Mouse (Mus musculus): ENCODE results near the gene Cox17. TPM values are rescaled to one million over a fixed set of nuclear protein-coding genes. Genes with fewer than 3 reads are reported as not detected.
A peak's percentile ranks its signal among the peaks of the same experiment; 100 is the strongest.

Cox17 gene
- polyA plus RNA-seq, 1 experiment: not detected

DNA sequence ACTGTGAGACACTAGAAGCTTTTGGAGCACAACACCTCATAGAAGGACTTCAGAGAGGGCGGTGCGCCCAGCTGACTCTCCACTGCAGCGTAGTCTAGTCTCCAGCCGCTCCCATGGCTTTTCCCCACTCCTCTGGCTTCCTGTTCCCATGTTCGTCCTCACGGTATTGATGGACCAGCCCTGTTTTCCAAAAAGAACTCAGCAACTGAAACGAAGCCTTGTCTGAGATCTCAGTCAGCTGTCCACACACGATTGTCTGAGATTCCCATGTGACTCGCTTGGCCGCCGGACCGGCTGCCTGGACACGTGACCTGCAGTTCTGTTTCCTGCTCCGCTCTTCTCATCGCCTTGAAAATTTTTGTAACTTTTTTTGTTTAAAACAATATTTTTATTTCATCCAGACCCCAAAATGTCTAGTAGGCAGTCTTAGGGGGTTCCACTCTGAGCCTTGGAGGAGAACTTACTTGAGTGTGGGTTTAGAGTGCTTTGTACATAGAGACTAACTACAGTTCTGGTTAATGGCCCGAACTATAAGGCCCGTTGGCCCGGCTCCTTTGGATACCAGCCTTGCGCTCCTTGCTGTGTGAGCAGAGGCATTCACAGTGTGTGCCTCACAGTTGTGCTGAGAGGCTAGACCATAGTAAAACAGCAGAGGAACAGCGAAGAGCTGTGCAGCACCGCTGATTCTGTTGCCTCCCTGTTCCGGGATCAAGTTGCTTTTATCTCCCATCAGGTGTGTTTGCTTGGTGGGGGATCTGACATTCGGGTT lies 45.5 kb downstream of the Cox17 start:
- WGBS: 77% methylated on average over 23 of the region's 23 CpGs
- TF ChIP-seq POLR2A (IDR thresholded peaks at IDR 0.05; ENCODE audit: insufficient read depth, low read depth, low read length) (no peak), CTCF (IDR thresholded peaks at IDR 0.05; ENCODE audit: insufficient read depth, low read depth, low read length) (no peak)
- peaks cover 13% of the 10 kb centered on the region for H3K4me1 ChIP-seq (ENCODE audit: control insufficient read depth, insufficient read depth, low read length)
- no peak overlapping the region for H3K4me3 ChIP-seq (ENCODE audit: insufficient read depth, low read depth, low read length)
- H3K27ac ChIP-seq (ENCODE audit: insufficient read depth, low read depth, low read length): 0 out of 2 replicates have a peak overlapping the region, but pooled peaks have one; percentile 25

GRCm38 (mm10) chr16:38394191-38394618 lies 47.4 kb downstream of the Cox17 start:
- H3K4me1 ChIP-seq (ENCODE audit: control insufficient read depth, insufficient read depth, low read length): peaks cover 15% of the 10 kb centered on the region
- 84% methylated on average over 8 of the region's 8 CpGs for WGBS
- H3K4me3 ChIP-seq (ENCODE audit: insufficient read depth, low read depth, low read length): no peak overlapping the region
- TF ChIP-seq CTCF (IDR thresholded peaks at IDR 0.05; ENCODE audit: insufficient read depth, low read depth, low read length): no peak
- no peak for TF ChIP-seq POLR2A (IDR thresholded peaks at IDR 0.05; ENCODE audit: insufficient read depth, low read depth, low read length)
- H3K27ac ChIP-seq (ENCODE audit: insufficient read depth, low read depth, low read length): no peak overlapping the region

GRCm38 (mm10) chr16:38395060-38395730 lies 48.4 kb downstream of the Cox17 start:
- Histone ChIP-seq H3K4me3 (ENCODE audit: insufficient read depth, low read depth, low read length) (no peak overlapping the region), H3K27ac (ENCODE audit: insufficient read depth, low read depth, low read length) (no peak overlapping the region), H3K4me1 (ENCODE audit: control insufficient read depth, insufficient read depth, low read length) (peaks cover 22% of the 10 kb centered on the region)
- no peak for TF ChIP-seq POLR2A (IDR thresholded peaks at IDR 0.05; ENCODE audit: insufficient read depth, low read depth, low read length)
- no peak for TF ChIP-seq CTCF (IDR thresholded peaks at IDR 0.05; ENCODE audit: insufficient read depth, low read depth, low read length)
- 77% methylated on average over 6 of the region's 6 CpGs for WGBS

DNA sequence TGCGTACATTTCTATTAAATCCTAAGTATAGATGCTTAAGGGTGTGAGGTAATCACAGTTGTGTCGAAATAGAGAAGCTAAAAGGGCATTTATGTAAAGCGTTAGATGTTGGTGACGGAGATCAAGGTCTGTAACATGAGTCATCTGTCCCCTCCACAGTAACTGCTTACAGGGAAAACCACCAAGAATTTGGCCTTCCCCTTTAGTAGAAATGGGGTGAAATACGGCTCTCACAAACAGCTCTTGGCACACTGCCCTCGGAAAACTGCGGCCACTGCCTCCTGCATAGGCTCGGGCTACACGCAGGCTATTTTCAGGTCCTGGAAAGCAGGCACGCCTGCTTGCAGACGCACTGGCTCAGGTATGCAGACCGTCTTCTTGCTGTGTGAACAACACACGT lies 49.4 kb downstream of the Cox17 start:
- Histone ChIP-seq H3K4me1 (ENCODE audit: control insufficient read depth, insufficient read depth, low read length) (peaks cover 22% of the 10 kb centered on the region), H3K4me3 (ENCODE audit: insufficient read depth, low read depth, low read length) (no peak overlapping the region), H3K27ac (ENCODE audit: insufficient read depth, low read depth, low read length) (no peak overlapping the region)
- WGBS: 30% methylated on average over 13 of the region's 13 CpGs
- TF ChIP-seq POLR2A (IDR thresholded peaks at IDR 0.05; ENCODE audit: insufficient read depth, low read depth, low read length) (no peak), CTCF (IDR thresholded peaks at IDR 0.05; ENCODE audit: insufficient read depth, low read depth, low read length) (no peak)

DNA sequence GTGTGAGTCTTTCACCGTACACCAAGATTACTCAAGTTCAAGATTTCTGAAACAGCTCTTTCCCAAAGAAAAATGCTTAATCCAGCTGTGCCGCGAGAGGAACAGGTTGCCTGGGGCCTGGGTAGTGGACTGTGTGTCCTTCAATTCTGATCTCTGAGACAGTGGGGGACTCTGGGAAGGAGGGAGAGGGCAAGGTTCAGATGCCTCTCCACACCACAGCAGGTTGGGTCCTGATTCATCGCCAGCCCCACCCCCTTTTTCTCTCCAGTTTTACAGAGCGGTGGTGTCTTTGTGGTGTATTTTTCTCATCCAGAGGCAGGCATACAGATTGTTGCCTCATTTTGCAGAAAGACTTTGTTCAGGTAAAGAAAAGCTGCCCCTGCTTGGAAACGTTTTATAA lies 51.5 kb downstream of the Cox17 start:
- Histone ChIP-seq H3K27ac (ENCODE audit: insufficient read depth, low read depth, low read length) (no peak overlapping the region), H3K4me1 (ENCODE audit: control insufficient read depth, insufficient read depth, low read length) (peaks cover 14% of the 10 kb centered on the region), H3K4me3 (ENCODE audit: insufficient read depth, low read depth, low read length) (no peak overlapping the region)
- TF ChIP-seq POLR2A (IDR thresholded peaks at IDR 0.05; ENCODE audit: insufficient read depth, low read depth, low read length): no peak
- no peak for TF ChIP-seq CTCF (IDR thresholded peaks at IDR 0.05; ENCODE audit: insufficient read depth, low read depth, low read length)
- WGBS: 95% methylated on average over 6 of the region's 6 CpGs

DNA sequence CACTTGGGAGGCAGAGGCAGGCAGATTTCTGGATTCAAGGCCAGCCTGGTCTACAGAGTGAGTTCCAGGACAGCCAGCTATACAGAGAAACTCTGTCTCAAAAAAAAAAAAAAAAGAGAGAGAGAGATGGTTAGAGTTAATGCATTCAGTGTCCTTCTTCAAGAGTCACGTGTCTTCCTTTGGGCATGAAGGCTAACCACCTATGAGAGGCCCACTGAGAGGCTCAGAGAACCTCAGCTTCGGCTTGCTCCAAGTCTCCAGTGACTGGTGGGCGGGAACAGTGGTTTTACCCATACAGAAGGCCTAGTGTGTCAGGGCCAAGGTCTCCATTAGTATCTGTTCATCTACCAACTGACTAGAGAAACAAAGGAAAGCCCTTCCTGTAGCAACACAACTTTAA lies 52.3 kb downstream of the Cox17 start:
- Histone ChIP-seq H3K4me3 (ENCODE audit: insufficient read depth, low read depth, low read length) (no peak overlapping the region), H3K4me1 (ENCODE audit: control insufficient read depth, insufficient read depth, low read length) (peaks cover 14% of the 10 kb centered on the region), H3K27ac (ENCODE audit: insufficient read depth, low read depth, low read length) (no peak overlapping the region)
- no peak for TF ChIP-seq CTCF (IDR thresholded peaks at IDR 0.05; ENCODE audit: insufficient read depth, low read depth, low read length)
- no peak for TF ChIP-seq POLR2A (IDR thresholded peaks at IDR 0.05; ENCODE audit: insufficient read depth, low read depth, low read length)
- WGBS: 71% methylated on average over 3 of the region's 3 CpGs

GRCm38 (mm10) chr16:38399531-38400231 lies 52.9 kb downstream of the Cox17 start:
- peak overlapping the region; percentile 39 for H3K4me3 ChIP-seq (ENCODE audit: insufficient read depth, low read depth, low read length)
- WGBS: 13% methylated on average over 17 of the region's 17 CpGs

DNA sequence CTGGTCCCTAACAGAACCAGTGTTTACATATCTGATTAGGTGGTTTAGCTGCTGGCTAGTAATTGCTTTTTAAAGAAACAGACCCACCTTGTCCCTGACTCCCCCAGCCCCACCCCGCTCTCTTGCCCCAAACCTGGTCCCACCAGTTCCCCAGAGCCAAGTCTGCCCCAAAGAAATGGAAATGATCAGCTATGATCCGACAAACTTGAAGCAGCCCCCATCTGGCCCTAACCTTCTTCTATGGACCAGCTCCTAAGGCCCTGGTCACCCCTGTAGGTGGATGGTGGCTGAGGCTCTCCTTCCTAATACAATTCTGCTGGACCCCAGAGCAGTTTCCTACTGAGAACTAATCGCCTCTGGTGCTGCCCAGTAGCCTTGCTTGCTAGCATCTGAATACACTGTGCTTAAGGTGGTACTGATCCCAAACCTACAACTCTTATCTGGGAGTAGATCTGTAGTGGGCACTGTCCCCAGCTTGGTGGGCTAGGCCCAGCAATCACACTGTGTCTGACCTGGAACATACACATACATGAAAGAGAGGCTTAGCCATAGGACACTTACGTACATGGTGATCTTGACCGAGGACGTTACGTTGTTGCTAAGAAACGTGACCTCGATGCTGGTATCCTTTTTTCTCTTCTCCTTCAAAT lies 53.6 kb downstream of the Cox17 start:
- 78% methylated on average over 9 of the region's 9 CpGs for WGBS
- Histone ChIP-seq H3K4me3 (ENCODE audit: insufficient read depth, low read depth, low read length) (peak overlapping the region; percentile 39), H3K4me1 (ENCODE audit: control insufficient read depth, insufficient read depth, low read length) (peaks cover 14% of the 10 kb centered on the region), H3K27ac (ENCODE audit: insufficient read depth, low read depth, low read length) (no peak overlapping the region)
- no peak for TF ChIP-seq POLR2A (IDR thresholded peaks at IDR 0.05; ENCODE audit: insufficient read depth, low read depth, low read length)
- TF ChIP-seq CTCF (IDR thresholded peaks at IDR 0.05; ENCODE audit: insufficient read depth, low read depth, low read length): no peak

More at GRCm38 (mm10) chr16:38399531-38400231, 52.9 kb downstream of the Cox17 start:
- Histone ChIP-seq H3K4me1 (ENCODE audit: control insufficient read depth, insufficient read depth, low read length) (peaks cover 14% of the 10 kb centered on the region), H3K27ac (ENCODE audit: insufficient read depth, low read depth, low read length) (no peak overlapping the region)
- TF ChIP-seq POLR2A (IDR thresholded peaks at IDR 0.05; ENCODE audit: insufficient read depth, low read depth, low read length) (0 out of 2 replicates have a peak, but pooled peaks have one; percentile 13), CTCF (IDR thresholded peaks at IDR 0.05; ENCODE audit: insufficient read depth, low read depth, low read length) (no peak)
